Mouse (Mus musculus): Measurements from ENCODE around the gene Acad10.
A peak's percentile ranks its signal among the peaks of the same experiment; 100 is the strongest.
"Not testable (repeated sequence)": the region's sequence is repeated elsewhere in the genome, so short reads cannot be mapped to it uniquely, and the experiment has no call there.

The Acad10 gene

DNA sequence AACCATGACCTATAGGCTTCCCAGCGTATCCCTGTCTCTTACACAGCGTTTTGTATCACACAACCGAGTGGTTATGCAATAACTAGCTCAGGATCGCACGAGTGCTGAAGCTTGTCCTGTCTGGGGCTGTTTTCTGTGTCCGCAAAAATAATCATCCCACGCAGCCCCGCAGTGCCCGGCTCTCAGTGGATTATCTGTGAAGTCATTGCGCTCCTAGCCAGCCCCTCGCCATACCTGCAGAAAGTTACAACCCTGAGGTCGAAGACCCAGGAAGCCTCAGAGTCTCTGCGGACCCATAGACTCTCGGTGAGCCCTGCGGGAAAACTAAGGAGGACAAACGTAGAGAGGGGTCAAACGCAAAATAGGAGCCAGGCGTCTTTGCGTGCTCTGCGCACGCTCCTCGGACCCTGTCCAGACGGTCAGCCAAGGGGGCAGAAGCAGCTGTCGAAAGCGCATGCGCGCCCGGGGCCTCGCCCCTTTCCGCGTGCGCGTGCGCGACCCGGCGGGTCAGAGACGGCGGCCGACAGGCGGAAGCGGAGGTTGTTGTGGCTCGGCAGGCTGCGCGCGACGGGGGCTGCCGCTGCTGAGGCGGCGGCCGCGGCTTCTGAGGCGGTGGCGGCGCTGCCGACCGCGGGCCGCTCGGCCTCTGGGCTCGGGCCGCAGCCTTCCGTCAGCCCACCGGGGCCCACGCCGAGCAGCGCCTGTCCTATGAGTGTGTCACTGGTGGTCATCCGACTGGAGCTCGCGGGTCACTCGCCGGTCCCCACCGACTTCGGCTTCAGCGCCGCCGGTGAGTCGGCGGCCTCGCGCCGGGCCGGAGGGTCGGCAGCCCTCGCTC lies at the start of gene Acad10, which contains the start of gene Brap:
Acad10 (minus strand) TSS at position 456 of the 838 bp plus-strand sequence.
Brap (plus strand) TSS at position 505 of the 838 bp plus-strand sequence.
- DNase-seq (ENCODE audit: low spot score in 2 of 2): peak; percentile 85 to 89

GRCm38 (mm10) chr5:121704512-121705248 lies 44.4 kb upstream of the Acad10 start:
- no peak for DNase-seq (ENCODE audit: low spot score in 2 of 2)

GRCm38 (mm10) chr5:121703341-121703740 lies 43.0 kb upstream of the Acad10 start:
- no peak for DNase-seq (ENCODE audit: low spot score in 2 of 2)

DNA sequence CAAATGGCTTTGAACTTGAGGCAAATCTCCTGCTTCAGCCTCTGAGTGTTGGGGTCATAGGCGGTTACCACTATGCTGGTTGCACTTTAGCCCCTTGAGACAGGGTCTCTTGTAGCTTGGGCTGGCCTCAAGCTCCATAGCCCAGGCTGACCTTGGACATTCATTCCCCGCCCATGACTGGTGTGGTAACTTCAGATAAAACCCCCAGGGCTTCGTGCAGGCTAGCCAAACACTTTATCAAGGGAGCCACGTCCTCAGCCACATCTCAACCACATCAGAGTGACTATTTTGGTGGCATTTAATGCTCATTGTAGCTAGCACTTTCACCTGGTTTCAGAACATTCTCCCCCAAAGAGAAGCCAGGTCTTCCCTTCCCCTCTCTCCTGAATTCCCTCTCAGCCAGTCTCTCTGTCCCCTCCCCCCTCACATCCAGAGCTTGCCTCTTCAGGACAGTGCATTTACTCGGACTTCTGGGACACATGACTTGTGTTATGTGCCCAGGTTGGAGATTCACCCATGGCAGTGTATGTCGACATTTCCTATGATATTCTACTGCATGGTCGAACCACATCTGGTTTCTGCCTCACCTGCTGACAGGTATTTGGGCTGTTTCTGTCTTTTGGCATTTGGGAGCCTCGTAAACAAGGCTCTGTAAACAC lies 40.9 kb upstream of the Acad10 start:
- no peak for DNase-seq (ENCODE audit: low spot score in 2 of 2)

GRCm38 (mm10) chr5:121700496-121700895 lies 40.2 kb upstream of the Acad10 start:
- DNase-seq (ENCODE audit: low spot score in 2 of 2): peak; percentile 47 to 50

DNA sequence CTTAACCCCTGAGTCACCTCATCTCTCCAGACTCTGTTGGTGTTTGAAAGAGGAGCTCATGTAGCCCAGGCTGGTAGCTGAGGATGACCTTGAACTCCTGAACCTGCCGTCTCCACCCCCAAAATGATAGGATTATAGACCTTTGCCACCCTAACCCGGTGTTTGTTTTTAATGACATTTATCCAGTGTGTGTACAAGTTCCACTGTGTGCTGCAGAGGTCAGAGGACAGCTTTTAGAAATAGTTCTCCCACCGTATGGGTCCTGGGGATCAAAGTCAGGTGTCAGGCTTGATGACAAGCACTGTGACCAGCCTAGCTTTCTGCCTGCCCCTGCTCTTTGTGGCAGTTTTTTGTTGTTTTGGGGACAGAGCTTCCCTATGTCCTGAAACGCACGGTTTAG lies 39.6 kb upstream of the Acad10 start:
- no peak for DNase-seq (ENCODE audit: low spot score in 2 of 2)

GRCm38 (mm10) chr5:121696761-121697160 lies 36.4 kb upstream of the Acad10 start:
- no peak for DNase-seq (ENCODE audit: low spot score in 2 of 2)

- no peak for DNase-seq (ENCODE audit: low spot score in 2 of 2)
Observed at GRCm38 (mm10) chr5:121692897-121693296, 32.6 kb upstream of the Acad10 start.

DNA sequence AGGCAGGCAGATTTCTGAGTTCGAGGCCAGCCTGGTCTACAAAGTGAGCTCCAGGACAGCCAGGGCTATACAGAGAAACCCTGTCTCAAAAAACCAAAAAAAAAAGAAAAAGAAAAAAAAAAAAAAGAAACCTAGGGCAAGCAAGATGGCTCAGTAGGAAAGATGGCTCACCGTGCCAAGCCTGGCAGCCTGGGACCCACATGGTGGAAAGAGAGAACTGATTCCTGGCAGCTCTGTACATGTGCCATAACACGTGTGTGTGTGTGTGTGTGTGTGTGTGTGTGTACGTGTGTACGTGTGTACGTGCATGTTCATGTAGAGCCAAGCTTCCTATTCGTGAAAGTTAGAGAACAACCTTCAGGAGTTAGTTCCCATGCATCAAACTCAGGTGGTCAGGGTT lies 31.1 kb upstream of the Acad10 start:
- DNase-seq (ENCODE audit: low spot score in 2 of 2): not testable (repeated sequence)

DNA sequence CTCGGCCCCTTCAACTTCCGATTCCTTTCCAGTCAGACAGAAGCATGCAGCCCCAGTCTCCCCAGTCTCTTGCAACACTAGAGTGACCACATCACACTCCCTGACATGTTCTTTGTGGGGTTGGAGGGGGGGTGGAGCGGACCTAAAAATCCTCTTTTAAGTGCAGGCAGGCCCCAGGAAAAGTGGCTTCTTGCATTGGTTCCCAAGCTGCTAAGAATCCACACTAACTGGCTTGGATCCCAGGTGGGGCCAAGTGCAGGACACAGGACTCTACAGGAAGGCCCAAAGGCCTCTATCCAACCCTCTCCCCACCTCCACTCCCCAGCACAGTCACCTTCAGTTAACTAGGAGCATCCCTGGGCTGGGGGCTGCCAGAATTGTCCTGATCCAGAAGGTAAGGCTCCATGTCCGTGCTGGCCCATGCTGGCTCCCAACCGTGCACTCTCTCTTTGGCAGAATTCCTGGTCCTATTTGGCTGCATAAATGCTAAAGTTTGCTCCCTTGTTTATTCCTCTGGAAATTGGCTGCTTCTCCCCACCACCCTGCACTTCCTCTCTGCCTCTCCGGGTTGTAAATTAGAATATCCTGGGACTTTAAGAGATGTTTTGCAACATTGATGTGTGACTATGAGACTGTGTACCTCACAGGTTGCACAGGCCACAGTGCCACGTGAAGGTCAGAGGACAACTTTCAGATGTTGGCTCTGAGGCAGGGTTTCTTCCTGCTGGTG lies 30.3 kb upstream of the Acad10 start:
- no peak for DNase-seq (ENCODE audit: low spot score in 2 of 2)

DNA sequence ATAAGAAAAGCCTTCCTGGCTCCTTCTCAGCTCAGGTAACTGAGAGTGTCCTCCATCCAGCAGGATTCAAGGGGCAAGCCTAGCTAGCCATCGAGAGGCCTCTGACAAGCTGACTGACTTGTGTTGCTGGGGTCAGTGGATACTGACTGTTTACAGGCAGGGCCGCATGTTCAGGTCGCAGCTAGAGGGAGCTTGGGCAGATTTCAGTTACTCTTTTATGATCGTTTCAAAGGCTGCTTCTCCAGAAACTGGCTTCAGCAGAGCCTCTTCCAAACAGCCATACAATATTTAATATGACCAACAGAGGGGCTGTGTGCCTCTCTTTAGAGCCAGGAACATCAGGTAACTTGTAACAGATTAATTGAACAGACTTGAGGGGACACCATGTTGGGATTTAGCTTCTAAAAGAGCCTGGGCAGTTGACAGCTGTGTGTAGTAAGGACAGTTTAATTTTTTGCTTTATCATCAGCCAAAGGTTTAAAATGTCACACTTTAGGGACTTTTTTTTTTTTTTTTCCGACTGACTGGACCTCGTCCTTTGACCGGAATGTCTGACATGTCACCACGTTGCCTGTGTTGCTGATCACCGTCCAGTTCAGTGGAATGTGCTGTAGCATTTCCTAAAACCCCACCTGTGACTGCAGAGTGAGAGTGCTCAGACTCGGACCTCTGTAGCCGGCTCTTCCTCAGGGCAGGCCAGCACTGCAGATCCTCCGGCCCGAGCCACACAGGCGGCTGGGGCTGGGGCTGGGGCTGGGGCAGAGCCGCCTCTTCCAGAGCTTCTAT lies 26.0 kb upstream of the Acad10 start:
- no peak for DNase-seq (ENCODE audit: low spot score in 2 of 2)

GRCm38 (mm10) chr5:121685495-121685894 lies 25.2 kb upstream of the Acad10 start:
- DNase-seq (ENCODE audit: low spot score in 2 of 2): no peak

GRCm38 (mm10) chr5:121682250-121682649 lies 21.9 kb upstream of the Acad10 start:
- no peak for DNase-seq (ENCODE audit: low spot score in 2 of 2)

DNA sequence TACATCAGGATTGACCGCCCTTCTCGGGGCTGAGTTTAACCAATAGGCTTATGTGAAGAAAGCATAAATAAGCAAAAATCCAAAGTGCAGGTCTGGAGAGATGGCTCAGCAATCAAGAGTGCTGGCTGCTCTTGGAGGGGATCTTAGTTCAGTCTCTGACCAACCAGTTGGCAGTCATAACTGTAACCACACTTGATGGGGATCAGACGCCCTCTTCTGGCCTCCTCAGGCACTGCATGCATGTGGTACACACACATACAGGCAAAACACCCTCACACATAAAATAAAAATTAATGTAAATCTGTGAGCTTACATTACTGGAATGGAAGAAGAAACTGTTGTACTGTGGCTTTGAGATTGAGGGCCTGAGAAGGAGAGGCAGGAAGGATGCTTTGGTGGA lies 10.1 kb upstream of the Acad10 start:
- DNase-seq (ENCODE audit: low spot score in 2 of 2): no peak

DNA sequence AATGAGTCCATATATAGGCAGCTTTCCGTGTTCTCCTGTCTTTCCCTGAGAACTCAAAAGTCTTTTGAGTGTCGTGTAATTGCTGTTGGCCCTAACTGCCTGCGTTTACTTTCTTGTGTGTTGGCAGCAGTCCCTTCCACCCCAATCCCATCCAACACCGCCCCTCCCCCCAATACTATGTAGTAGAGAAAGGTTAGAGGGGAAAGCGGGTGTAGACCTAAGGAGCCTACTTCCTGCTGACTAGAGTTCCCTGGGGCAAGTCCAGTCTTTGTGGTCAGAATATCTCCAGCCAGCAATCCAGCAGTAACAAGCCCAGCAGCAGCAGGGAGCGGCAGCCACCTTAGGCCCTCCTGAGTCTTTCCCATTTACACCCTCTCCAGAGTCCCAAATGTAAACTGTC lies 8.1 kb upstream of the Acad10 start:
- no peak for DNase-seq (ENCODE audit: low spot score in 2 of 2)

DNA sequence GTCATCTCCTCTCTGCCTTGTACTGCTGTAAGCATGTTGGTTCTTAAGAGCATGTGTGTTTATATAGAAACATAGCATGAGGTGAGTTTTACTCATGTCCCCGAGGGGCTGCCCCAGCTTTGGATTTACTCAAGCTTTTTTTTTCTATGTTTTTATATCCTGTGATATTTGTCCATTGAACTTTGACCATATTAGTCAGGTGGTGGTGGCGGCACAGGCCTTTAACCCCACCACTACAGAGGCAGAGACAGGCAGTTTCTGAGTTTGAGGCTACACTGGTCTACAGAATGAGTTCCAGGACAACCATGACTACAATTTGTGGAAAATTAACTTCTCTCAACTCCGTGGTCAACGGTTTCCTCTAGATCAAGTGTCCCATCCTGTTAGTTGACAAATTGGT lies 6.8 kb upstream of the Acad10 start:
- DNase-seq (ENCODE audit: low spot score in 2 of 2): no peak

GRCm38 (mm10) chr5:121664971-121665370 lies 4.7 kb upstream of the Acad10 start:
- DNase-seq (ENCODE audit: low spot score in 2 of 2): no peak

GRCm38 (mm10) chr5:121664078-121664477 lies 3.8 kb upstream of the Acad10 start:
- DNase-seq (ENCODE audit: low spot score in 2 of 2): no peak

- DNase-seq (ENCODE audit: low spot score in 2 of 2): no peak
Observed at GRCm38 (mm10) chr5:121663456-121663855, 3.1 kb upstream of the Acad10 start.

GRCm38 (mm10) chr5:121661494-121661893 lies 1.2 kb upstream of the Acad10 start:
- DNase-seq (ENCODE audit: low spot score in 2 of 2): no peak

DNA sequence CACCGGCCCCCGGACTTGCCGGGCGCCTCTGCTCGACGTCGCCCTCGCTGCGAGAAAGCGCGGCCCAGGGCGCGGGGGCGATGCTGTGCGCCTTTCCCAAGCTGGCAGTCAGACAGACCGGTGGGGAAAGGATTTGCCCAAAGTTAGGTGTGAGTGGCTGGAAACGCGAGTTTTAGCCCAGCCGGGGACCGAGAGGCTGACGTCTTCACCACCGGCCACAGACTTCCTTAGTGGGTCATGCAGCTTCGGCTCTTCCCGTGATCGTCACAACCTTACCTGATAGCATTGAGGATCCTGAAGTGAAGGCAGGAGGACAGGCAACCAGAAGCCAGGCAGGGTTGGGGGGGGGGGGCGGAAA lies 562 bp upstream of the Acad10 start:
- peak; percentile 15 for DNase-seq (ENCODE audit: low spot score in 2 of 2)

Data from frontal cortex, postnatal 14 days (tissue).